Mouse (Mus musculus) megakaryocyte, embryonic 14.5 days (primary cell): ENCODE results near the gene Hdgfl3. TPM values are rescaled to one million over a fixed set of nuclear protein-coding genes. Genes with fewer than 3 reads are reported as not detected.
A peak's percentile ranks its signal among the peaks of the same experiment; 100 is the strongest.

Experiments
- H3K27me3 ChIP-seq: replicated peaks from 2 replicates; pipeline ENCODE3; 2012; ENCODE audit warnings: inconsistent platforms
- H3K36me3 ChIP-seq: replicated peaks from 2 replicates; pipeline ENCODE3; 2012; ENCODE audit warnings: low read length, inconsistent platforms, mixed read lengths
- H3K4me1 ChIP-seq: 2 replicates; pipeline ENCODE4 v1.6.1; 2012; ENCODE audit warnings: inconsistent platforms
- H3K4me3 ChIP-seq: replicated peaks from 2 replicates; pipeline ENCODE3; 2012; ENCODE audit warnings: moderate library complexity, mild to moderate bottlenecking, inconsistent platforms
- H3K9me3 ChIP-seq: 2 replicates; pipeline ENCODE4 v1.6.1; 2012; ENCODE audit warnings: inconsistent platforms
- FLI1 ChIP-seq: IDR thresholded peaks from 2 replicates; pipeline ENCODE4 v1.6.1; 2012; ENCODE audit warnings: low read length, inconsistent platforms, mixed read lengths
- GATA1 ChIP-seq: IDR thresholded peaks from 3 replicates; pipeline ENCODE4 v1.6.1; 2012; ENCODE audit warnings: mixed read lengths, low read length, inconsistent platforms, borderline replicate concordance
- polyA plus RNA-seq: library from polyadenylated mRNA; stranded (reverse); fragments of >175 nt; gene quantifications from 2 replicates; pipeline ENCODE4 v1.2.3, GENCODE M21; 2012; ENCODE audit warnings: low replicate concordance; ENCODE audit not compliant: insufficient read depth

Gene Hdgfl3
- 0.57 TPM in 1 of 2 replicates, not detected in the other for polyA plus RNA-seq

GRCm38 (mm10) chr7:81934267-81934745, at the start of gene Hdgfl3:
Gene Hdgfl3, minus strand, starts transcription at chr7:81934473.
- Histone ChIP-seq H3K36me3 (no peaks in the 10 kb centered on the region), H3K4me3 (peak within 1 kb of the TSS; percentile 89), H3K9me3 (peaks cover 12% of the 10 kb centered on the region; the same call in 1 of the 2 replicates), H3K4me1 (peaks cover 13% of the 10 kb centered on the region), H3K27me3 (peaks cover 77% of the 10 kb centered on the region)
- TF ChIP-seq FLI1 (no peak), GATA1 (no peak)

DNA sequence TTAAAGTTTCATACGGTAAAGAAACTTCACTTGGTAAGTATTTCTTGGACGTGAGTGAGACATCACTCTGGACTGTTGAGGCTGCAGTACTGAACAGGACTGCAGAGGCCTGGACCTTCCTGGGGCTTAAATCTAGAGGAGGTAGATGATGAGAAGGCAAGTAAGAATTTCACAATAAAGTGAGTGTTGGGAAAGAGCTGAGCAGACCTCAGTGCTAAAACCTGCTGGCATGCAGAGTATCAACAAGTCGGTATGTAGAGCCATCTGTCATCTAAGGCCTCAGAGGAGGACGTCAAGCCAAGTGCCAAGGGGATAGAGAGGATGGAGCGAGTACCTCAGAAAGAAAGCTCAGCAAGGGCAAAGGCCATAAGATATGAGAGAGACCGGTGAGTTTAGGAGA, 49.4 kb upstream of the Hdgfl3 start:
- TF ChIP-seq FLI1: no peak
- TF ChIP-seq GATA1: no peak
- peaks cover 33% of the 10 kb centered on the region for H3K27me3 ChIP-seq
- no peaks in the 10 kb centered on the region for H3K36me3 ChIP-seq
- H3K4me3 ChIP-seq: no peak overlapping the region
- no peaks in the 10 kb centered on the region for H3K9me3 ChIP-seq
- H3K4me1 ChIP-seq: no peaks in the 10 kb centered on the region

- Histone ChIP-seq H3K36me3 (no peaks in the 10 kb centered on the region), H3K9me3 (0 out of 2 replicates have a peak, but pooled peaks cover 3% of the 10 kb centered on the region), H3K27me3 (peaks cover 33% of the 10 kb centered on the region), H3K4me1 (0 out of 2 replicates have a peak, but pooled peaks cover 3% of the 10 kb centered on the region), H3K4me3 (no peak overlapping the region)
- TF ChIP-seq GATA1 (no peak), FLI1 (no peak)
Observed at GRCm38 (mm10) chr7:81978304-81978703, 44.0 kb upstream of the Hdgfl3 start.

- no peak for TF ChIP-seq GATA1
- no peak for TF ChIP-seq FLI1
- peaks cover 49% of the 10 kb centered on the region for H3K27me3 ChIP-seq
- H3K9me3 ChIP-seq: 0 out of 2 replicates have a peak, but pooled peaks cover 3% of the 10 kb centered on the region
- 0 out of 2 replicates have a peak, but pooled peaks cover 3% of the 10 kb centered on the region for H3K4me1 ChIP-seq
- H3K36me3 ChIP-seq: no peaks in the 10 kb centered on the region
- H3K4me3 ChIP-seq: no peak overlapping the region
Observed at GRCm38 (mm10) chr7:81974616-81975015, 40.3 kb upstream of the Hdgfl3 start.

- H3K4me1 ChIP-seq: peaks cover 7% of the 10 kb centered on the region
- peaks cover 49% of the 10 kb centered on the region for H3K27me3 ChIP-seq
- H3K9me3 ChIP-seq: 0 out of 2 replicates have a peak, but pooled peaks cover 3% of the 10 kb centered on the region
- no peak overlapping the region for H3K4me3 ChIP-seq
- TF ChIP-seq GATA1: no peak
- TF ChIP-seq FLI1: no peak
- H3K36me3 ChIP-seq: no peaks in the 10 kb centered on the region
Observed at GRCm38 (mm10) chr7:81973939-81974338, 39.7 kb upstream of the Hdgfl3 start.

- no peak overlapping the region for H3K4me3 ChIP-seq
- H3K27me3 ChIP-seq: peaks cover 51% of the 10 kb centered on the region
- 0 out of 2 replicates have a peak, but pooled peaks cover 3% of the 10 kb centered on the region for H3K9me3 ChIP-seq
- H3K4me1 ChIP-seq: peaks cover 13% of the 10 kb centered on the region
- TF ChIP-seq GATA1 (no peak), FLI1 (no peak)
- H3K36me3 ChIP-seq: no peaks in the 10 kb centered on the region
Observed at GRCm38 (mm10) chr7:81973339-81973738, 39.1 kb upstream of the Hdgfl3 start.

- H3K4me1 ChIP-seq: peaks cover 17% of the 10 kb centered on the region
- H3K4me3 ChIP-seq: no peak overlapping the region
- no peak for TF ChIP-seq FLI1
- TF ChIP-seq GATA1: no peak
- 0 out of 2 replicates have a peak, but pooled peaks cover 3% of the 10 kb centered on the region for H3K9me3 ChIP-seq
- no peaks in the 10 kb centered on the region for H3K36me3 ChIP-seq
- peaks cover 55% of the 10 kb centered on the region for H3K27me3 ChIP-seq
Observed at GRCm38 (mm10) chr7:81968975-81969374, 34.7 kb upstream of the Hdgfl3 start.

DNA sequence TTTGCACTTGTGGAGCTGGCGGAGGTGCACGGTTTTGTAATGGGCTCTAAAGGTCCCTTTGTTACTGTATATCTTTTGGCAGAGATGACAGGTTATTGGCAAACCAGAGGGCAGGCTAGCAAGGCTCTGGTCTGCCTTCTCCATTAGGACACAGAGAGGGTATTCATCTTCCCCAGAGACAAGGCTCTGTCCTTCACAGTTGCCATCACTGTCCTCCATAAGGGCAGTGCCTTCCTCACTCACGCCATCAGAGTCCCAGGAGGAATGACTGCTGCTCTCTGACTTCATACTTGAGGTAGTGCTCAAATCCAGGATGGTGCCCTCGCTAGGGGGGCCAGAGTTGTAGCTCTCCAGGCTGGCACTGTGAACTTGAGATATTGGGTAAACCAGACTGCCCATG, 34.2 kb upstream of the Hdgfl3 start:
- Histone ChIP-seq H3K27me3 (peaks cover 54% of the 10 kb centered on the region), H3K36me3 (no peaks in the 10 kb centered on the region), H3K9me3 (0 out of 2 replicates have a peak, but pooled peaks cover under 1% of the 10 kb centered on the region), H3K4me3 (peak overlapping the region; percentile 40), H3K4me1 (peaks cover 17% of the 10 kb centered on the region)
- TF ChIP-seq FLI1 (no peak), GATA1 (no peak)

GRCm38 (mm10) chr7:81966195-81966594, 31.9 kb upstream of the Hdgfl3 start:
- TF ChIP-seq GATA1 (no peak), FLI1 (no peak)
- H3K36me3 ChIP-seq: no peaks in the 10 kb centered on the region
- H3K4me1 ChIP-seq: peaks cover 17% of the 10 kb centered on the region
- H3K4me3 ChIP-seq: no peak overlapping the region
- H3K9me3 ChIP-seq: no peaks in the 10 kb centered on the region
- H3K27me3 ChIP-seq: peaks cover 49% of the 10 kb centered on the region

- TF ChIP-seq GATA1 (no peak), FLI1 (no peak)
- H3K36me3 ChIP-seq: no peaks in the 10 kb centered on the region
- peaks cover 38% of the 10 kb centered on the region for H3K27me3 ChIP-seq
- H3K9me3 ChIP-seq: no peaks in the 10 kb centered on the region
- no peak overlapping the region for H3K4me3 ChIP-seq
- H3K4me1 ChIP-seq: no peaks in the 10 kb centered on the region
Observed at GRCm38 (mm10) chr7:81959704-81960103, 25.4 kb upstream of the Hdgfl3 start.
